Mouse (Mus musculus) heart, postnatal 0 days (tissue): ENCODE data around the gene Adamtsl2.

ENCODE experiments used
- CTCF ChIP-seq: IDR thresholded peaks from 2 replicates; pipeline ENCODE4 v1.5.1; 2016; ENCODE audit warnings: antibody characterized with exemption, control low read depth, low read depth
- EP300 ChIP-seq: IDR thresholded peaks from 2 replicates; pipeline ENCODE4 v1.6.1; 2016; ENCODE audit warnings: antibody characterized with exemption, low read depth

GRCm38 (mm10) chr2:27079649-27080048 is 470 bp downstream of the Adamtsl2 start:
- TF ChIP-seq CTCF (no peak), EP300 (no peak)
